Mouse (Mus musculus): Measurements from ENCODE around the gene Icam1. TPM values are rescaled to one million over a fixed set of nuclear protein-coding genes. Genes with fewer than 3 reads are reported as not detected.

Icam1 gene
- total RNA-seq, 2 experiments from 2014 or later, result 10.8 to 12.4 TPM

DNA sequence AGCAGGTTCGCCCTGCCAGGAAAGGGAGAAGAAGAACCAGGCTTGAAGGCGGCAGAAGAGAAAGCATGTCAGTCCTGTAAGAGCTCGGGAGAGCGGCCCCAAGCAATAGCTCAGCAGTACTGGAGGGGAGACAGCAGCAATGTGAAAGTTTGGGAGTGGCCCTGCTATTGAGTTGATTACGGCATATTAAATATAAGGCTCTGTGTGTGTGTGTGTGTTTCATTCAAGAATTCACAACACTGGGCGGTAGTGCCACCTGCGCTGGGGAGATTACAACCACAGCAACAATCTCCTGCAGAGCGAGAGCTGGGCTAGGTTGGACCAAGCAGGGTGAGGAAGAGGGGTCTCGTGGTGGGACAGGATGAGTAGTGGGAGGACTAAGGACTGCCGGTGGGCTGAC is 35.8 kb downstream of the Icam1 start:
- DNase-seq, result no peak

GRCm38 (mm10) chr9:21062928-21063327 is 47.1 kb downstream of the Icam1 start:
- DNase-seq, result no peak

GRCm38 (mm10) chr9:21067006-21067684 is 51.4 kb downstream of the Icam1 start, which contains the start of gene Zglp1:
TSS of gene Zglp1 (minus strand) at chr9:21067093.
- no peak for DNase-seq

DNA sequence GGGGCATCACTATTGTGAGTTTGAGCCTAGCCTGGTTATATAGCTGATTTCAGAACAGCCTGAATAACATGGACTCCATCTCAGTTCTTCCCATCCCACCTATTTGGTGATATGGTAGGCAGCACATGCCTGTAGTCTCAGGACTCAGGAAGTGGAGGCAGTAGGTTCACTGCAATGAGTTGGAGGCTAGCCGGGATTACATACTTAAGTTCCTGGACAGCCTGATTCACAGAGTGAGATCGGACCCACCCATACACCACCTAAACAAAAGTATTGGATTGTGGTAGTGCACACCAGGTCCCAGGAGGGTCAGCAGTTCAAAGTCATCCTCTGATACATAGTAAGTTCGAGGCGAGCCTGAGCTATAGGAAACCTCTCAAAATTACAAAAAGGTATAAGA is 56.9 kb downstream of the Icam1 start:
- no peak for DNase-seq

DNA sequence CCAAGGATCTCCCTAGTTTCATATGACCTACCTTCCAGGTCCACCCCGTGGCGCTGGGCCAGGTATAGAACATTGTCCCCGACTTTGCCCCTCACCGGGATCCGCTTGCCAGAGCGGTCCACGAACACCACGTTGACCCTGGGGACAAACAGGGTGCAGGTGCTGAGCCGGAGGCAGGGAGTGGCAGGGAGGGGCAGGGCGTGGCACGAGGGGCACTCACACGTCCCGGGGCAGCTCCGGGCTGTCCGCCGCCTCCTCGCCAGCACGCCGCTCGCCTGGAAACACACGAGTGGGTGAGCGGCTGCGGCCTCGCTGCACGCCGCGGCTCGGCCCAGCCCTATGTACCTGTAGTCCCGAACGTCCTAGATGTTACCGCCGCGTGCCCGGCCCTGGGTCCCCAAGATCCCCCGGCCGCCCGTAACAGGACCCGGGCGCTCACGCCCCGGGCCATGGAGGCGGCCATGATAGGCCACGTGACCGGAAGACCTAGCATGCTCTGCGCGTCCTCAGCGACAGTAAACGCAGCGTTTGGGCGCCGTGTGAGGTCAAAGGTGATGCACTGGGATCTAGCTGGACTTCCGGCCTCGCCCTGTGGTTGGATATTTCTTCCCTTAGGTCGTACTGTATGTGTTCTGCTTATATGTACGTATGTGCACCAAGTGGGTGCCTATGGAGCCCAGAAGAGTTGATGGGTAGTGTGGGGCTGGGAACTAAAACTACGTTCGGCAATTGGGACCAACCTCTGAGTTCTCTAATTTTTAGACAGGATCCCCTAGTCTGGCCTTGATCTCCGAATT is 57.5 kb downstream of the Icam1 start, which contains the start of the genes Gm49373 and Fdx1l:
Gene Gm49373, minus strand, starts transcription at position 53 of the 797 bp plus-strand sequence.
Gene Fdx1l, minus strand, starts transcription at position 571 of the 797 bp plus-strand sequence.
- DNase-seq, result peak; percentile 93

DNA sequence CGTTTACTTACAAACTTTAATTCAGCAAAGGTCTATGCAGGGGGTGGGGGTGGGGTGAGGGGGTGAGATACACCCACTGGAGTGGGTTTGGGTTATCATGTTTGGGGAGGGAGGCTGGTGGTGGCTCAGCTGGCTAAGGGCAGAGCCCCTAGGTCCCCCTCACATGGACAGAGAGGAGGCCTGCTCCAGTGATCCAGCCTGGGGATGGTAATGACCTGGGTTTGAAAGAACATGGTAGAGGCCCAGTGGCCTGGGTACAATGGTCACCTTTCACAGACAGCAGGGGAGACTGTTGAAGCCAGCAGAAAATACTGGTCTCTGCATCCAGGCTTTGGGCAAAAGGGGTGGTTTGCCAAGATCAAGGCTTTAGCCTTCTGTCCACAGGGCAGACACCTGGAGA is 58.4 kb downstream of the Icam1 start:
- no peak for DNase-seq

DNA sequence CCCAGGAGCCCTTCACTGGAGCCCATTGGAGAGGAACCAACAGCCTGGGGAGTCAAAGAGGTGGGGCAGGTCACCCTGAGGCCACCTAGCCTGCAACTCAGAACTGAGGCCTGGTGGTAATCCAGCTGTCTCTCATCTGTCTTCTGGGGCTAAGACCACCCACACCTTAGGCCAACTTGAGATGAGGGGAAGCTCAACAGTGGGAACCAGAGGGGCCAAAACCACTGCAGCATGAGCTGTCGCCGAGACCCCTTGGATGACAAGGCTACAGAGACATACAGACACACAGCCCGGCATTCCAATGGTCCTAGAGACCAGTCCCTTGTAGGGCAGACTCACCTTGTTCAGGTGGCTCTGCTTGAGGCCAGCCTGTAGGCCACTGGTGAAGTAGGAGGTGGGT is 59.8 kb downstream of the Icam1 start:
- DNase-seq, result no peak

Small RNA genes within 50 kb of the gene (microRNA-seq; reads per million reads assigned to microRNA genes)
- gene Mir1900 (not detected), gene Mir7082 (not detected)

Other genes with a start within 250 kb of the Icam1 start
- 100 to 1,000 TPM in 1 of 2 experiments, 10 to 100 TPM in 1; 99.1 to 106 TPM for gene Col5a3, start 200.9 kb upstream of the Icam1 start, total RNA-seq (2021)
- not detected for gene Rdh8, start 197.5 kb upstream of the Icam1 start, total RNA-seq (2021)
- 10 to 100 TPM; 17.1 to 28.0 TPM for gene A230050P20Rik, start 147.3 kb upstream of the Icam1 start, total RNA-seq (2021)
- gene Angptl6, start 136.3 kb upstream of the Icam1 start, total RNA-seq (2021), result 1 to 10 TPM; 5.0 to 5.3 TPM
- gene Ppan, start 127.8 kb upstream of the Icam1 start, total RNA-seq (2021), result 10 to 100 TPM; 32.6 to 38.2 TPM
- 100 to 1,000 TPM; 136 to 143 TPM for gene Eif3g, start 117.4 kb upstream of the Icam1 start, total RNA-seq (2021)
- 10 to 100 TPM; 44.9 to 54.7 TPM for gene Dnmt1, start 56.1 kb upstream of the Icam1 start, total RNA-seq (2021)
- gene S1pr2, start 39.2 kb upstream of the Icam1 start, total RNA-seq (2021), result 1 to 10 TPM; 7.4 to 9.7 TPM
- 100 to 1,000 TPM; 121 to 125 TPM for gene Mrpl4, start 13.2 kb upstream of the Icam1 start, total RNA-seq (2021)
- 1 to 10 TPM; 2.3 to 3.2 TPM for gene Icam4, start 13.4 kb downstream of the Icam1 start, total RNA-seq (2021)
- gene Icam5, start 16.1 kb downstream of the Icam1 start, total RNA-seq (2021), result under 1 TPM; 0.51 to 0.67 TPM
- gene Zglp1, start 51.1 kb downstream of the Icam1 start, total RNA-seq (2021), result not detected
- gene Gm49373, start 57.1 kb downstream of the Icam1 start, total RNA-seq (2021), result under 1 TPM; 0.45 to 0.51 TPM
- gene Fdx1l, start 57.6 kb downstream of the Icam1 start, total RNA-seq (2021), result 10 to 100 TPM; 32.5 to 38.6 TPM
- 1 to 10 TPM in 1 of 2 experiments, under 1 TPM in 1; 0.63 to 1.5 TPM for gene Gm38431, start 76.0 kb downstream of the Icam1 start, total RNA-seq (2021)
- 10 to 100 TPM; 47.2 to 50.3 TPM for gene Raver1, start 76.0 kb downstream of the Icam1 start, total RNA-seq (2021)
- gene Tyk2, start 115.3 kb downstream of the Icam1 start, total RNA-seq (2021), result 10 to 100 TPM; 12.5 to 18.6 TPM
- gene Cdc37, start 134.0 kb downstream of the Icam1 start, total RNA-seq (2021), result 100 to 1,000 TPM; 155 to 160 TPM
- 10 to 100 TPM; 22.7 to 31.5 TPM for gene Pde4a, start 149.7 kb downstream of the Icam1 start, total RNA-seq (2021)
- gene Keap1, start 223.4 kb downstream of the Icam1 start, total RNA-seq (2021), result 10 to 100 TPM; 39.4 to 45.8 TPM
- 1 to 10 TPM; 1.4 to 1.7 TPM for gene S1pr5, start 232.5 kb downstream of the Icam1 start, total RNA-seq (2021)
- 10 to 100 TPM; 45.4 to 48.1 TPM for gene Atg4d, start 249.3 kb downstream of the Icam1 start, total RNA-seq (2021)

Data from adrenal gland, postnatal 10 days (tissue).